Mouse (Mus musculus): ENCODE results near the gene Carmil2.

DNA sequence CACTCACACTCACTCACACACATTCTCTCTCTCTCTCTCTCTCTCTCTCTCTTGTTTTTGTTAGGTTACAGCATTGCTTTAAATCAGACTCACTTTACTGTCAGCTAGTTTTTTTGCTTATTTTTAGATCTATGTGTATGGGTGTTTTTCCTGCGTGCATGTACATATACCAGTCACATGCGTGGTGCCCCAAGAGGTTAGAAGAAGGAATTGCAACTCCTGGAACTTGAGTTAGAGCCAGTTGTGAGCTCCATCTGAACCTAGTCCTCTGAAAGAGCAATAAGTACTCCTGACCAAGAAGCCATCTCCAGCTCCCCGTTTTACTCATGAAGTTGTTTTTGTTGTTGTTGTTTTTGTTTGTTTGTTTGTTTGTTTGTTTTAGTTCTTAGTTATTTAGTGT lies 24.9 kb upstream of the Carmil2 start:
- TF ChIP-seq CTCF (IDR thresholded peaks at IDR 0.05; ENCODE audit: low read depth) = peak; percentile 69
- TF ChIP-seq EP300 (optimal IDR thresholded peaks at IDR 0.05) = no peak
